Mouse (Mus musculus) lung, postnatal 0 days (tissue): ENCODE measurements at regions not wholly inside any gene's neighbourhood (a gene's known extent, or its start where the extent isn't known, plus 50 kb on each side); places are given as distances from the start of the nearest gene placed in this dataset.

ENCODE experiments used
- CTCF ChIP-seq: IDR thresholded peaks from 2 replicates; pipeline ENCODE4 v1.5.1; 2016; ENCODE audit warnings: antibody characterized with exemption, mild to moderate bottlenecking
- EP300 ChIP-seq: IDR thresholded peaks from 2 replicates; pipeline ENCODE4 v1.6.1; 2016; ENCODE audit warnings: antibody characterized with exemption, mild to moderate bottlenecking, control low read depth

DNA sequence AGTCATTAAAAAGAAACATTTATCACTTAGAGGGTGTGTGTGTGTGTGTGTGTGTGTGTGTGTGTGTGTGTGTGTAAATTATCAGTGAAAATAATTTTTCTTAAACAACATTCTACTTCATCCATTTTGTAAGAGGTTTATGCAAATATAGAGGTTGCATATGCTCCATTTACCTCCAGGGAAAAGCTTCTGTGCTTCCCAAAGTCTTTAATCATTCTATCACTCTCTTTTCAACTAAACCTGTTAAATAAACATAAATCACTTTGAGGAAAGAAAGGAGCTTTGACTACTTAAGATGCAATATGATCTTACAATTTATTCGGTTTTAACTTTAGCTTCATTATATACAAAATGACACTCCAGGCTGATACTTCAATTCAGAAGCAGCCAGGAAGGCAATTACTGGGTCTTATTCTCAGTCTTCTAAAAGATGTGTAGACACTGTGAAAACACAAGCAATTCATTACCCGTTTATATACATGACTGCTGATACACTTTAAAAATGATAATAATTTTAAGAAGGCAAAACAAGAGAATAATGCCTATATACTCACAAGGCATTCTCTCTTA, 139.3 kb upstream of the Fam174a start:
- TF ChIP-seq CTCF = no peak
- TF ChIP-seq EP300 = no peak
